Mouse (Mus musculus) heart, postnatal 0 days (tissue): ENCODE measurements at regions not wholly inside any gene's neighbourhood (a gene's known extent, or its start where the extent isn't known, plus 50 kb on each side); places are given as distances from the start of the nearest gene placed in this dataset.

Source experiments
- CTCF ChIP-seq: IDR thresholded peaks from 2 replicates; pipeline ENCODE4 v1.5.1; 2016; ENCODE audit warnings: antibody characterized with exemption, control low read depth, low read depth
- EP300 ChIP-seq: IDR thresholded peaks from 2 replicates; pipeline ENCODE4 v1.6.1; 2016; ENCODE audit warnings: antibody characterized with exemption, low read depth

DNA sequence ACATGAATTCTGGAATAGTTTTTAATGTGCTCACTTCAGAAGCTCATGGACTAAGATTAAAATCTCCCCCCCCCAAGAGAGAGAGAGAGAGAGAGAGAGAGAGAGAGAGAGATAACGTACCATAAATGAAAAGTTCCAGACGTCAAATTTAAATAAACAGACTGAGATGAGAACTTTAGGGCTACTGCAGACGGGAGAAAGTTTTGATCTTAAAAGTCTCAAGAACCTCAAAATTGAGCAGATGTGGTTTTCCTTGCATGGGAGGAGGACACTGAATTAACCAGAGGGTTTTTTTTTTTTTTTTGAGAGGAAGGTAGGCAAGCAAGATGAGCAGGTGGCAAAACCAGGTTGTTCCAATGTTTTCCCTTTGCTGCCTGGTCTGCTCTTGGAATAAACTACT is 108.0 kb upstream of the 4933412E24Rik start:
- TF ChIP-seq CTCF (no peak), EP300 (no peak)
